Mouse (Mus musculus): ENCODE measurements around the gene Cables2.

- TF ChIP-seq CTCF (IDR thresholded peaks at IDR 0.05; ENCODE audit: low read depth, low read length): no peak
- TF ChIP-seq POLR2A (IDR thresholded peaks at IDR 0.05; ENCODE audit: extremely low read depth, insufficient read depth, low read length): no peak
Observed at GRCm38 (mm10) chr2:180221051-180221450, 52.2 kb downstream of the Cables2 start.
